Mouse (Mus musculus): ENCODE data around the gene Tcaf2.
A peak's percentile ranks its signal among the peaks of the same experiment; 100 is the strongest.

Tcaf2 gene

GRCm38 (mm10) chr6:42644912-42645549 is at the start of gene Tcaf2:
TSS of gene Tcaf2 (minus strand) at chr6:42645254.
- DNase-seq (ENCODE audit: low read depth) = peak; percentile 91

DNA sequence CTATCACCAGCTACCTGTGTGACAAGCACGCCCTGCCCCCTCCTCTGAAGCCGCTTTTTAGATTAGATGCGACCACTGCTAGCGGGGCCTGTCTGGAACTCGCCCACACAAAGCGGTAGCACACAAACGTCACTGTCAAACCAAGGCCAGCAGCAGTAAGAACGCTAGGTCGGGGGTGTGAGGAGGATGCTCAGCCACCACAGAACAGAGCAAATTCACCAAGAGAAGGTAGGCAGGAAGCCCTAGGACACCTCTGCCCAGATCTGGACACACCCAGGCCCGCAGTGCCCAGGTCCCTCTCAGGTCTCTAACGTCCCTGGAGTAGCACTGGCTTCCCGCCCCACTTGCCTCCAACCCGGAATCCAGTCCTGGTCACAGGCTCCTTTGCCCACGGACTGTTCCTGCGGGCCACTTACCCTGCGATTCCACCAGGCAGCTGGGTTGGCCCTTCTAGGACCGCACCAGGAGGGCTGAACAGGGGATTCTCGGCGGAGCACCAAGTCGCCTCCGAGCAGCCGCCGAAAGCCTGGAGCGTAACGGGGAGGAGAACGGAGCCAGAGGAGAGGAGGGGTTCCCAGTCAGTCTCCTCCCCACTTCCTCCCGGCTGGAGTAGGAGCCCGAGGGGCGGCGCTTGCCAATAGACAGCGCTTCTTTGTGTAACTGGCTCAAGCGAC is 47.6 kb upstream of the Tcaf2 start:
- peak; percentile 76 for DNase-seq (ENCODE audit: low read depth)

GRCm38 (mm10) chr6:42692154-42692516 is 47.1 kb upstream of the Tcaf2 start:
- peak; percentile 68 for DNase-seq (ENCODE audit: low read depth)

- DNase-seq (ENCODE audit: low read depth) = no peak
Observed at GRCm38 (mm10) chr6:42689761-42690160, 44.7 kb upstream of the Tcaf2 start.

GRCm38 (mm10) chr6:42687907-42688306 is 42.9 kb upstream of the Tcaf2 start:
- no peak for DNase-seq (ENCODE audit: low read depth)

GRCm38 (mm10) chr6:42680077-42680476 is 35.0 kb upstream of the Tcaf2 start:
- no peak for DNase-seq (ENCODE audit: low read depth)

GRCm38 (mm10) chr6:42676011-42676410 is 31.0 kb upstream of the Tcaf2 start:
- no peak for DNase-seq (ENCODE audit: low read depth)

GRCm38 (mm10) chr6:42671767-42672166 is 26.7 kb upstream of the Tcaf2 start:
- no peak for DNase-seq (ENCODE audit: low read depth)

GRCm38 (mm10) chr6:42667722-42668121 is 22.7 kb upstream of the Tcaf2 start:
- no peak for DNase-seq (ENCODE audit: low read depth)

- DNase-seq (ENCODE audit: low read depth) = no peak
Observed at GRCm38 (mm10) chr6:42661739-42662138, 16.7 kb upstream of the Tcaf2 start.

- DNase-seq (ENCODE audit: low read depth) = no peak
Observed at GRCm38 (mm10) chr6:42634393-42634792, 10.7 kb downstream of the Tcaf2 start.

- DNase-seq (ENCODE audit: low read depth) = no peak
Observed at GRCm38 (mm10) chr6:42631395-42631794, 13.7 kb downstream of the Tcaf2 start.

- no peak for DNase-seq (ENCODE audit: low read depth)
Observed at GRCm38 (mm10) chr6:42616904-42617303, 28.1 kb downstream of the Tcaf2 start.

GRCm38 (mm10) chr6:42612218-42612617 is 32.8 kb downstream of the Tcaf2 start:
- DNase-seq (ENCODE audit: low read depth) = peak; percentile 22

DNA sequence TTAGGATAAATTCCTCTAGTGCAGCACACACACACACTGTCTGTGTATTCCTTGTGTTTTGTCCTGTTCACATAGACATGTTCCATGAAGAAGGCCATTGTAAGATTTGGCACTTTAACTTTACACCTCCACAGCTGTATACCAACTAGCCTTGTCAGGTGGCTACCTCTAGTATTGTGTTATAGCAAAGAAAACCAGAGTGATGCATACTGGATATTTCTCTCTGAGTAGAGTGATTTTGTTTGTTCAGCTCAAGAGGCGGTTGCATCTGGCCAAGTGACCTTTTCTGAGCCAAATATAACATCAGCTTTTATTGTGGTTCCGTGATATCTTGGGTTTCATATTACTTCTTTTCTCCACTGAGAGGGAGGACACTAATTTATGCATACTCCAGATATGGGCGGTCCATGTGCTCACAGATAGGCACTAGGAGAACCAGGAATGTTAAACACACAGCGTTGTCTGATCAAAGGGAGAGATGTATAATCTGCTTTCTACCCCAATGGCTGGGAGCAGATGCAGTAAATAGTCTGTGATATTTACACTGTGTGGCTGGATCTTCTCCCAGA is 34.0 kb downstream of the Tcaf2 start:
- DNase-seq (ENCODE audit: low read depth) = no peak

- DNase-seq (ENCODE audit: low read depth) = no peak
Observed at GRCm38 (mm10) chr6:42597592-42597991, 47.5 kb downstream of the Tcaf2 start, which contains the start of gene Tcaf3. TSS of gene Tcaf3 (minus strand) at chr6:42597692.

GRCm38 (mm10) chr6:42593138-42593882 is 51.7 kb downstream of the Tcaf2 start:
- no peak for DNase-seq (ENCODE audit: low read depth)

GRCm38 (mm10) chr6:42586569-42586968 is 58.5 kb downstream of the Tcaf2 start:
- DNase-seq (ENCODE audit: low read depth) = no peak

DNA sequence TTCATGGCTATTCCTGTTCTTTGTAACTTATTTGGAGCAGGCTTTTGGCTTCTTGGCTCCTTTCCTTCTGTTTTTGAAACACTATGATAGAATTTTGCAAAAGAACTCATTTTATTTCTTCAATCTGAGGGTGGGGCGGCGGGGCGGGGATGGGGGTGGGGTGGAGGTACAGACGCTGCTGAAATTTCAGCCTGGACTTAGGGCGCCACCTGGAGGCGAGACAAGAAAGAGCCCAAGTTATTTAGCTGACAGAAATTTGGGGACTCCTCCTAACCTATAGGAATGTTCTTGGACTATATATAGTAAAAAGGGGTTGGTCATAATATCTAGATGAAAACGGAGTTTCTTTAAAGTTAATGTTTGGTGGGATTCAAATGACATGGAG is 61.6 kb downstream of the Tcaf2 start:
- no peak for DNase-seq (ENCODE audit: low read depth)

- DNase-seq (ENCODE audit: low read depth) = peak; percentile 40
Observed at GRCm38 (mm10) chr6:42582741-42583487, 62.1 kb downstream of the Tcaf2 start.

GRCm38 (mm10) chr6:42578678-42579077 is 66.4 kb downstream of the Tcaf2 start:
- no peak for DNase-seq (ENCODE audit: low read depth)

DNA sequence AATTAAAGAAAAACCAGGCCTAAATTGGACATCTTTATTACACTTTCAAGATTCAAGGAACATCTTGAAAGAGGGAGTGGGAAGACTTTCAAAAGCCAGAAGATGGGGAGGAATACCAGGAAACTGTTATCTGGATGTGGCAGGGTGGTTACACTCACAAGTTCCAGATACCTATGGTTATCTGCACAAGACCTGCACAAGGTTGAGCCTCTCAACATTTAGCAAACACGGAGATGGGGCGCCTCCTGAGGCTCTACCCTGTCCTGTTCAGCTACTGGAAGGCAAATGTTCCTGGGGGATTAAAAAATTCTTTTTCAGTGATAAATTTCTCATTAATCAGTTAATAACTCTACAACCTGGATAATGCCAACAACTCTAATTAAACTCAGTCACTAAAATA is 67.6 kb downstream of the Tcaf2 start:
- DNase-seq (ENCODE audit: low read depth) = no peak

Data from fibroblast of lung, adult 2 months (primary cell).